Mouse (Mus musculus) hindbrain, embryonic 11.5 days (tissue): Measurements from ENCODE around the gene Gca. TPM values are rescaled to one million over a fixed set of nuclear protein-coding genes. Genes with fewer than 3 reads are reported as not detected.

Source experiments
- ATAC-seq: fragments of 200-750 bp; cut with Nextera tagmentation; 2 replicates; pipeline ENCODE4 v1.8.0; 2017; ENCODE audit warnings: mild to moderate bottlenecking, moderate TSS enrichment, moderate library complexity; ENCODE audit not compliant: low FRiP score
- DNase-seq: peaks from one replicate; pipeline ENCODE4 v3.0.0-alpha.2; 2015; ENCODE audit warnings: low spot score
- H3K27ac ChIP-seq: fragments of 300-500 bp; sonication (generic); 2 replicates; pipeline ENCODE4 v1.5.1; 2014; ENCODE audit warnings: mild to moderate bottlenecking, low read depth, low read length
- H3K27me3 ChIP-seq: fragments of 300-500 bp; sonication (generic); 2 replicates; pipeline ENCODE4 v1.6.1; 2014; ENCODE audit warnings: mild to moderate bottlenecking, low read length, moderate library complexity, mixed read lengths; ENCODE audit not compliant: control insufficient read depth, insufficient read depth
- H3K36me3 ChIP-seq: fragments of 300-500 bp; sonication (generic); 2 replicates; pipeline ENCODE4 v1.6.1; 2014; ENCODE audit warnings: mild to moderate bottlenecking, low read length, moderate library complexity, mixed read lengths; ENCODE audit not compliant: control insufficient read depth, insufficient read depth
- H3K4me1 ChIP-seq: fragments of 300-500 bp; sonication (generic); replicated peaks from 2 replicates; pipeline ENCODE4 v1.6.1; 2014; ENCODE audit warnings: low read length, mixed read lengths; ENCODE audit not compliant: control insufficient read depth, insufficient read depth
- H3K4me2 ChIP-seq: fragments of 300-500 bp; sonication (generic); replicated peaks from 2 replicates; pipeline ENCODE4 v1.6.1; 2014; ENCODE audit warnings: mild to moderate bottlenecking, low read depth, low read length
- H3K4me3 ChIP-seq: fragments of 300-500 bp; sonication (generic); 2 replicates; pipeline ENCODE4 v1.5.1; 2014; ENCODE audit warnings: low read depth, low read length
- H3K9ac ChIP-seq: fragments of 300-500 bp; sonication (generic); 2 replicates; pipeline ENCODE4 v1.6.1; 2014; ENCODE audit warnings: low read depth, low read length
- H3K9me3 ChIP-seq: fragments of 300-500 bp; sonication (generic); 2 replicates; pipeline ENCODE4 v1.6.1; 2016; ENCODE audit warnings: low read length; ENCODE audit not compliant: control insufficient read depth
- WGBS: fragments of 180-500 bp; shearing (Covaris S2); extraction: QIAGEN DNeasy Blood & Tissue Kit; methylation state at CpG from one replicate; pipeline ENCODE4 v1.1.7; 2014; 5-methylcytosine and 5-hydroxymethylcytosine counted together
- polyA plus RNA-seq: library from polyadenylated mRNA; unstranded; fragments of >200 nt; fragmentation: Nextera tagmentation; extraction: Ambion mirVana; gene quantifications from 2 replicates; pipeline ENCODE4 v1.2.1, GENCODE M21; 2014

Gene Gca
- polyA plus RNA-seq, 1 experiment from 2014 or later: 2.2 TPM

DNA sequence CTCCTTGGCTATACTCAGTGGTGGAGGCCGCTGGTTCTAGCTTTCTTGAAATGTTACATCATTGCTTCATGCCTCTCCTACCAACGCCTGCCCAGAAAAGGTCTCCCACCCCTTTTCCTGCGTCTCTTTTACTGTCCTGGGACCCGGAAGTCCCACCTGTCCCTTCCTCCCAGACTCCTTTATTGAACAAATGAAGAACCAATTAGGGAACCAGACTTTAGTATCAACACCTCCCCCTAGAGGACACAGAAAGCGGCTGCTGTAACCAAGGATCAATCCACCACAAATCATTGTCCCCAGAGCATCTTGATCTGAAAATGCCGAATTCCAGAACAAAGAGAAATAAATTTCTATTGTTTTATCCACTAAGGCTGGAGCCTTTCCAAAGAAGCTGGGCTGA, 3.5 kb upstream of the Gca start:
- Histone ChIP-seq H3K4me2 (no peak overlapping the region), H3K27ac (no peak overlapping the region), H3K4me1 (no peaks in the 10 kb centered on the region), H3K9ac (no peak overlapping the region), H3K4me3 (no peak overlapping the region), H3K9me3 (no peaks in the 10 kb centered on the region), H3K27me3 (0 out of 2 replicates have a peak, but pooled peaks cover 2% of the 10 kb centered on the region), H3K36me3 (no peaks in the 10 kb centered on the region)
- DNase-seq: peak; percentile 2
- ATAC-seq: no peak
- 51% methylated on average over 6 of the region's 6 CpGs for whole genome bisulfite sequencing

- no peak for ATAC-seq
- H3K4me2 ChIP-seq: no peak overlapping the region
- no peaks in the 10 kb centered on the region for H3K36me3 ChIP-seq
- H3K9me3 ChIP-seq: no peaks in the 10 kb centered on the region
- no peaks in the 10 kb centered on the region for H3K4me1 ChIP-seq
- H3K27ac ChIP-seq: no peak overlapping the region
- no peak overlapping the region for H3K9ac ChIP-seq
- 0 out of 2 replicates have a peak, but pooled peaks cover 2% of the 10 kb centered on the region for H3K27me3 ChIP-seq
- 81% methylated on average over 3 of the region's 3 CpGs for WGBS
- H3K4me3 ChIP-seq: no peak overlapping the region
- no peak for DNase-seq
Measured at GRCm38 (mm10) chr2:62662560-62662959, 1.5 kb upstream of the Gca start.

GRCm38 (mm10) chr2:62664839-62665238, 754 bp downstream of the Gca start:
- DNase-seq (peak; percentile 2), ATAC-seq (no peak)
- H3K36me3 ChIP-seq: no peaks in the 10 kb centered on the region
- no peak overlapping the region; the same call in 1 of the 2 replicates for H3K4me3 ChIP-seq
- H3K27ac ChIP-seq: no peak overlapping the region
- no peaks in the 10 kb centered on the region for H3K9me3 ChIP-seq
- no peak overlapping the region for H3K9ac ChIP-seq
- 0 out of 2 replicates have a peak, but pooled peaks cover 2% of the 10 kb centered on the region for H3K27me3 ChIP-seq
- 63% methylated on average over 7 of the region's 7 CpGs for WGBS
- H3K4me1 ChIP-seq: no peaks in the 10 kb centered on the region
- H3K4me2 ChIP-seq: no peak overlapping the region

GRCm38 (mm10) chr2:62665536-62665935, 1.5 kb downstream of the Gca start:
- 0 out of 2 replicates have a peak, but pooled peaks cover 2% of the 10 kb centered on the region for H3K27me3 ChIP-seq
- no peak overlapping the region for H3K4me3 ChIP-seq
- H3K4me2 ChIP-seq: no peak overlapping the region
- no peaks in the 10 kb centered on the region for H3K4me1 ChIP-seq
- no peak for ATAC-seq
- H3K36me3 ChIP-seq: no peaks in the 10 kb centered on the region
- WGBS: 44% methylated on average over 1 of the region's 1 CpGs
- no peak for DNase-seq
- H3K9ac ChIP-seq: no peak overlapping the region
- no peak overlapping the region for H3K27ac ChIP-seq
- H3K9me3 ChIP-seq: no peaks in the 10 kb centered on the region

DNA sequence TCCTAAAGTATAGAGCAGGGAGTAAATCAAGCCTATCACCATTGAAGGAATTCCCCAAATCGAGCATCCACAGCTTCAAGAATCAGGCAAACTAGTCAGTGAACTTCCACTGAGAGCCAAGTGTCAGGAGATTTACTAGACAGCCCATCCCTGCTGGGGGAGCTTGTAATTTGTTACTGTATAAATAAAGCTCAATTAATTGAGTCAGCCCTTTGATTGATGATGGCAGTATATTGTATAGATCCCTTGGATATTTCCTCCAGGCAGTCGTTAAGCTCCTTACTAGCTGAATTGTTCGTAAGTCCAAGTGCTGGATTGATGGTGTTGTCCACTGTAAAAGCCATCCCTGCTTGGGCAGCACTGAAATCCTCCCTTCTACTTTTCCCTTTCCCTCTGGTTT, 5.8 kb downstream of the Gca start:
- WGBS: 68% methylated on average over 3 of the region's 3 CpGs
- no peak for ATAC-seq
- Histone ChIP-seq H3K4me3 (no peak overlapping the region), H3K27me3 (0 out of 2 replicates have a peak, but pooled peaks cover under 1% of the 10 kb centered on the region), H3K9ac (no peak overlapping the region), H3K27ac (no peak overlapping the region), H3K4me2 (no peak overlapping the region), H3K4me1 (no peaks in the 10 kb centered on the region), H3K36me3 (no peaks in the 10 kb centered on the region), H3K9me3 (no peaks in the 10 kb centered on the region)
- DNase-seq: no peak

DNA sequence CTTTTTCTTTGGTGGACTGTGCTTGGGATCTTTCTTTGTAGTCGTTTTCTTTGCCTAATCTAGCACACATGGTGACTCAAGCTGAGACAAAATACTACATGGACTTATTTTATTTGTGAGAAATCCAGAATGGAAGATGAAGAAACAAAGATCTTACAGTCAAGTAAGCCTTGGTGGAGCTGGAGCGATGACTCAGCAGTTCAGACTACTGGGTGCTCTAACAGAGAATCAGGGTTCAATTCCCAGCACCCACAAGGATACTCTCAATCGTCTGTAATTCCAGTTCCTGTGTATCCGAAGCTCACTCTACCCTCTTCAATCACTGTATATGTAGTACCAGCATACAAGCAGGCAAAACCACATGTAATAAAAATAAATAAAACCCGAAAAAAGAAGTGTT, 6.2 kb downstream of the Gca start:
- Histone ChIP-seq H3K27me3 (no peaks in the 10 kb centered on the region), H3K36me3 (no peaks in the 10 kb centered on the region), H3K4me1 (no peaks in the 10 kb centered on the region), H3K4me3 (no peak overlapping the region), H3K27ac (no peak overlapping the region), H3K9ac (no peak overlapping the region), H3K4me2 (no peak overlapping the region), H3K9me3 (no peaks in the 10 kb centered on the region)
- no peak for ATAC-seq
- 95% methylated on average over 5 of the region's 5 CpGs for WGBS
- DNase-seq: no peak

DNA sequence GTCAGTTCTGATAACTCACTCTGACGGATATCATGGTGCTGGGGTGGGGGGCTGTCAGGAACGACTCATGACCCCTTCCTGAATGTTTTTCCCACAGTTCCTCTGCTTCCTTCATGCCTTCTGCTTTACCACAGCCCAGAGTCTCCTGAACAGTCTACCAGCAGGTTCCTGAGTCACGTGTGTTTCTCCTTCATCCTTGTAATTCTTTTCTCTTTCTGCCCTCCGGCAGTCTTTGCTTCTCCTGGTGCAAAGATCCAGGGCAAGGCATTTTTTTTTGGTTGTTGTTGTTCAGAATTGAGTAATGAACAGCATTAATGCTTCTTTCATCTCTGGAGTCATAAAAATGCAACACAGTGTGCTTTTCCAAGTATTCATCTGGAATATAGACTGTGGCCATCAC, 6.7 kb downstream of the Gca start:
- H3K4me3 ChIP-seq: no peak overlapping the region
- no peak overlapping the region for H3K4me2 ChIP-seq
- H3K36me3 ChIP-seq: no peaks in the 10 kb centered on the region
- ATAC-seq (no peak), DNase-seq (no peak)
- H3K27ac ChIP-seq: no peak overlapping the region
- 83% methylated on average over 4 of the region's 4 CpGs for WGBS
- H3K9ac ChIP-seq: no peak overlapping the region
- H3K9me3 ChIP-seq: no peaks in the 10 kb centered on the region
- H3K27me3 ChIP-seq: no peaks in the 10 kb centered on the region
- no peaks in the 10 kb centered on the region for H3K4me1 ChIP-seq

GRCm38 (mm10) chr2:62672788-62673187, 8.7 kb downstream of the Gca start:
- no peak for ATAC-seq
- Histone ChIP-seq H3K36me3 (no peaks in the 10 kb centered on the region), H3K27ac (no peak overlapping the region), H3K27me3 (no peaks in the 10 kb centered on the region), H3K4me1 (no peaks in the 10 kb centered on the region), H3K9me3 (no peaks in the 10 kb centered on the region), H3K4me2 (no peak overlapping the region), H3K9ac (no peak overlapping the region), H3K4me3 (no peak overlapping the region)
- 92% methylated on average over 5 of the region's 5 CpGs for WGBS
- no peak for DNase-seq

- no peak for DNase-seq
- no peaks in the 10 kb centered on the region for H3K9me3 ChIP-seq
- 82% methylated on average over 8 of the region's 8 CpGs for WGBS
- H3K36me3 ChIP-seq: no peaks in the 10 kb centered on the region
- no peaks in the 10 kb centered on the region for H3K27me3 ChIP-seq
- H3K4me2 ChIP-seq: no peak overlapping the region
- no peak overlapping the region for H3K9ac ChIP-seq
- H3K4me3 ChIP-seq: no peak overlapping the region
- H3K4me1 ChIP-seq: no peaks in the 10 kb centered on the region
- 0 out of 2 replicates have a peak, but pooled peaks have one; percentile 45 for ATAC-seq
- no peak overlapping the region for H3K27ac ChIP-seq
Measured at GRCm38 (mm10) chr2:62681667-62682066, 17.6 kb downstream of the Gca start.
